Mouse (Mus musculus) heart, embryonic 16.5 days (tissue): ENCODE measurements around the gene Ccdc33. TPM values are rescaled to one million over a fixed set of nuclear protein-coding genes. Genes with fewer than 3 reads are reported as not detected.

ENCODE experiments used
- ATAC-seq: fragments of 200-750 bp; cut with Nextera tagmentation; replicated peaks from 2 replicates; pipeline ENCODE4 v1.8.0; 2017; ENCODE audit warnings: moderate number of reproducible peaks; ENCODE audit not compliant: insufficient read depth, low FRiP score; ENCODE audit errors: extremely low read depth
- H3K27ac ChIP-seq: fragments of 300-500 bp; sonication (generic); 2 replicates; pipeline ENCODE4 v1.5.1; 2014; ENCODE audit warnings: mild to moderate bottlenecking, low read length, control low read depth, moderate library complexity
- H3K27me3 ChIP-seq: fragments of 300-500 bp; sonication (generic); 2 replicates; pipeline ENCODE4 v1.6.1; 2014; ENCODE audit warnings: low read length, mixed read lengths; ENCODE audit not compliant: control insufficient read depth, insufficient read depth
- H3K36me3 ChIP-seq: fragments of 300-500 bp; sonication (generic); 2 replicates; pipeline ENCODE4 v1.6.1; 2014; ENCODE audit not compliant: control insufficient read depth, insufficient read depth
- H3K4me1 ChIP-seq: fragments of 300-500 bp; sonication (generic); 2 replicates; pipeline ENCODE4 v1.6.1; 2014; ENCODE audit warnings: low read length, mixed read lengths; ENCODE audit not compliant: control insufficient read depth, insufficient read depth
- H3K4me2 ChIP-seq: fragments of 300-500 bp; sonication (generic); 2 replicates; pipeline ENCODE4 v1.6.1; 2014; ENCODE audit warnings: low read depth, mild to moderate bottlenecking, control low read depth, low read length
- H3K4me3 ChIP-seq: fragments of 300-500 bp; sonication (generic); 2 replicates; pipeline ENCODE4 v1.5.1; 2014; ENCODE audit warnings: mild to moderate bottlenecking, control low read depth, low read length
- H3K9ac ChIP-seq: fragments of 300-500 bp; sonication (generic); 2 replicates; pipeline ENCODE4 v1.6.1; 2014; ENCODE audit warnings: low read length, control low read depth
- H3K9me3 ChIP-seq: fragments of 300-500 bp; sonication (generic); replicated peaks from 2 replicates; pipeline ENCODE4 v1.6.1; 2016; ENCODE audit warnings: low read length; ENCODE audit not compliant: control insufficient read depth
- WGBS: fragments of 180-500 bp; shearing (Covaris S2); extraction: QIAGEN DNeasy Blood & Tissue Kit; methylation state at CpG from one replicate; pipeline ENCODE4 v1.1.7; 2014; 5-methylcytosine and 5-hydroxymethylcytosine counted together
- polyA plus RNA-seq: library from polyadenylated mRNA; unstranded; fragments of >200 nt; fragmentation: Nextera tagmentation; extraction: Ambion mirVana; gene quantifications from 2 replicates; pipeline ENCODE4 v1.2.1, GENCODE M21; 2015

Ccdc33 gene
- polyA plus RNA-seq, 1 experiment from 2014 or later = 0.20 TPM

DNA sequence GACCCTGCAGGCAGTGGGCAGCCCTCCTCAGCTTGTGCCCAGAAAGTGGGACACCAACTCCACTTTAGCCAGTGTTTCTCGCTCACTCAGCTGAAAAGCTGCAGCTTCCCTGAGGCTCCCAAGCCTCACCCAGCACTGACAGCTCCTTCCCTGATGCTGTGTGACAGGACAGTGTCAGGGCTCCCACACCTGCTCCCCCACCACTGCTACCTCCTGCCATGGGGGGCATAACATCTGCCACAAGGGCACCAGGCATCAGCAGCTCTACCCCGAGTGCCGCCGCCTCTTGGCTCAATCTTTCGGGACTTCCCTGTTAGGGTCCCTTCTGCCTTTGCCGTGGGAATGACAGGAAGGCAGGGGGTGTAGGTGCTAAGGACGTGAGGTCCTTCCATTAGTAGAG is 132.3 kb downstream of the Ccdc33 start:
- no peak overlapping the region for H3K27ac ChIP-seq
- H3K27me3 ChIP-seq = no peaks in the 10 kb centered on the region
- no peaks in the 10 kb centered on the region for H3K4me1 ChIP-seq
- H3K4me2 ChIP-seq = no peak overlapping the region
- H3K36me3 ChIP-seq = no peaks in the 10 kb centered on the region
- WGBS = 63% methylated on average over 7 of the region's 7 CpGs
- H3K9ac ChIP-seq = no peak overlapping the region
- no peak for ATAC-seq
- no peaks in the 10 kb centered on the region for H3K9me3 ChIP-seq
- H3K4me3 ChIP-seq = no peak overlapping the region

GRCm38 (mm10) chr9:57985304-57985703 is 133.3 kb downstream of the Ccdc33 start:
- Histone ChIP-seq H3K4me3 (no peak overlapping the region), H3K36me3 (no peaks in the 10 kb centered on the region), H3K4me2 (no peak overlapping the region), H3K9ac (no peak overlapping the region), H3K9me3 (no peaks in the 10 kb centered on the region), H3K27me3 (no peaks in the 10 kb centered on the region), H3K4me1 (no peaks in the 10 kb centered on the region), H3K27ac (no peak overlapping the region)
- ATAC-seq = no peak
- WGBS = 89% methylated on average over 8 of the region's 8 CpGs

DNA sequence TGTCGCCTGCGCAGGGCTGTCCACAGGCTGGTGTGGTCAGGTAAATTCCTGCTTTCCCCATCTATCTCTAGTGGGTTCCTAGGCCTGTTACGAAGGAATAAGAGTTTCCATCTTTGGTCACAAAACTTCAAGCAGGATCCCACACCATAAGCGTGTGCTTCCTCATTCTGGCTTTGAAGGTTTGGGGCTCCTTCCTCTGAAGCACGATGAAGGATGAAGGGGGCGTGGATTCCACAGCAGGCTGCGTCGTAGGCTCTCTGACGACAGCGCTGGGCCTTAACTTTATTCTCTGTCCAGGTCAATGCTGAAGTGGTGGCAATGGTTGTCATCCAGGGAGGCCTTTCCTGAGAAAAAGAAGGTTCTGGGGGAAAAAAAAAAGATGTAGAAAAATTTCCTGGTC is 138.1 kb downstream of the Ccdc33 start:
- H3K9ac ChIP-seq = no peak overlapping the region
- no peaks in the 10 kb centered on the region for H3K4me1 ChIP-seq
- ATAC-seq = no peak
- 78% methylated on average over 10 of the region's 10 CpGs for WGBS
- H3K36me3 ChIP-seq = no peaks in the 10 kb centered on the region
- no peak overlapping the region for H3K27ac ChIP-seq
- no peaks in the 10 kb centered on the region for H3K27me3 ChIP-seq
- no peak overlapping the region for H3K4me3 ChIP-seq
- H3K4me2 ChIP-seq = no peak overlapping the region
- peaks cover 7% of the 10 kb centered on the region for H3K9me3 ChIP-seq

DNA sequence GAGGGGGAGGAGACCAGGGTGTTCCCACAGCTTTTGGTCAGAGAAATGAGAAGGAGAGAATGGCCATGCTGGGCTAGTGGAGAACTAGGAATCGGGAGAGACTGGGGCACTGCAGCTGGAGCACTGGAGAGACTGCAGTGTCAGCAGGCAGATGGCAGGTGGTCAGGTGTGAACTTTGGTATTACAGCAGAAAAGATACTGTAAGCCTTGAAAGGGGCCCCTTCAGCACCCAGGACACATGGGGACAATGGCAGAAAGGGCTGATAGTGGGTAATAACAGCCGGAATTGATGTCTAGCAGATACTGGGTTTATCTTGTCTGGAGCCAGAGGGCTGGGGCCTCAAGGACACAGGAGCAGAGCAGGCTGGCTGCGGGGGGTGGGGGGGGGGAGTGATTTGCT is 139.8 kb downstream of the Ccdc33 start:
- Histone ChIP-seq H3K27ac (no peak overlapping the region), H3K4me2 (no peak overlapping the region), H3K4me1 (no peaks in the 10 kb centered on the region), H3K9ac (no peak overlapping the region), H3K36me3 (no peaks in the 10 kb centered on the region), H3K4me3 (no peak overlapping the region), H3K9me3 (peaks cover 7% of the 10 kb centered on the region), H3K27me3 (no peaks in the 10 kb centered on the region)
- WGBS = 30% methylated on average over 3 of the region's 3 CpGs
- no peak for ATAC-seq

Other genes starting within 250 kb of the Ccdc33 start
- gene Ubl7, start 207.8 kb downstream of the Ccdc33 start, polyA plus RNA-seq = 110 and 113 TPM in 2 replicates
- 0.60 and 1.4 TPM in 2 replicates for gene Sema7a, start 178.7 kb downstream of the Ccdc33 start, polyA plus RNA-seq
- 0.32 and 0.33 TPM in 2 replicates for gene Cyp11a1, start 112.4 kb downstream of the Ccdc33 start, polyA plus RNA-seq
- gene Stra6, start 55.0 kb downstream of the Ccdc33 start, polyA plus RNA-seq = 0.30 and 0.89 TPM in 2 replicates
- gene Islr, start 85.5 kb upstream of the Ccdc33 start, polyA plus RNA-seq = 27.5 and 27.7 TPM in 2 replicates
- gene Islr2, start 85.5 kb upstream of the Ccdc33 start, polyA plus RNA-seq = 0.07 and 0.22 TPM in 2 replicates
- 11.7 and 13.8 TPM in 2 replicates for gene Pml, start 131.0 kb upstream of the Ccdc33 start, polyA plus RNA-seq
- 28.2 and 28.3 TPM in 2 replicates for gene Stoml1, start 134.3 kb upstream of the Ccdc33 start, polyA plus RNA-seq
- 47.0 and 48.6 TPM in 2 replicates for gene Loxl1, start 194.4 kb upstream of the Ccdc33 start, polyA plus RNA-seq